Mouse (Mus musculus) brown adipose tissue, adult 24 weeks (tissue): ENCODE data around the gene Plscr1. TPM values are rescaled to one million over a fixed set of nuclear protein-coding genes. Genes with fewer than 3 reads are reported as not detected.

ENCODE experiments used
- H3K27ac ChIP-seq: fragments of 200-500 bp; replicated peaks from 2 replicates; pipeline ENCODE4 v1.5.1; 2012; ENCODE audit warnings: low read depth, mild to moderate bottlenecking, low read length
- H3K4me1 ChIP-seq: fragments of 200-500 bp; 2 replicates; pipeline ENCODE4 v1.6.1; 2012; ENCODE audit warnings: low read length, mixed read lengths; ENCODE audit not compliant: control insufficient read depth, insufficient read depth, insufficient read length
- H3K4me3 ChIP-seq: fragments of 200-500 bp; 2 replicates; pipeline ENCODE4 v1.5.1; 2012; ENCODE audit warnings: low read depth, mild to moderate bottlenecking, low read length, moderate library complexity; ENCODE audit not compliant: insufficient read depth
- polyA plus RNA-seq: library from polyadenylated mRNA; stranded (reverse); fragments of >200 nt; gene quantifications from 2 replicates; pipeline ENCODE4 v1.2.4, GENCODE M21; 2012; ENCODE audit not compliant: missing spikeins, insufficient read depth, insufficient read length

Plscr1 gene
- polyA plus RNA-seq, 1 experiment = 2.3 TPM

DNA sequence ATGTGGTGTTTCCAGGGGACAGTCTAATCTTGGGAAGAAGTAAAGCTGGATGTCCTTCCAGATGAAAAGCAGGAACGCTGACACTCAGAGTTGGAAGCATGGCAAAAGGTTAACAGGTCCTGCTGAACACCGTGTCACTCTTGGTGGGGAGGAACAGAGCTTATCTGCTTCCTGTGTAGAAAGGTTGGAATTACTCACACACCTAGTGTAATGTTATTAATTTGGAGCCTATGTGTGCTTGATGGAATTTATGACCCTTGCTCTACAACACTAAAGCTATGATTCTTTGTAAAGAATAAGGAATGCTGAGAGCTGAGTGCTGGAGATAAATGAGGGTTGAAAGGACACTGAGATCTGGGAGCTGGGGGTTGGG lies 19.7 kb upstream of the Plscr1 start:
- peaks cover 1% of the 10 kb centered on the region; the same call in 1 of the 2 replicates for H3K4me1 ChIP-seq
- H3K27ac ChIP-seq = no peak overlapping the region
- no peak overlapping the region for H3K4me3 ChIP-seq

DNA sequence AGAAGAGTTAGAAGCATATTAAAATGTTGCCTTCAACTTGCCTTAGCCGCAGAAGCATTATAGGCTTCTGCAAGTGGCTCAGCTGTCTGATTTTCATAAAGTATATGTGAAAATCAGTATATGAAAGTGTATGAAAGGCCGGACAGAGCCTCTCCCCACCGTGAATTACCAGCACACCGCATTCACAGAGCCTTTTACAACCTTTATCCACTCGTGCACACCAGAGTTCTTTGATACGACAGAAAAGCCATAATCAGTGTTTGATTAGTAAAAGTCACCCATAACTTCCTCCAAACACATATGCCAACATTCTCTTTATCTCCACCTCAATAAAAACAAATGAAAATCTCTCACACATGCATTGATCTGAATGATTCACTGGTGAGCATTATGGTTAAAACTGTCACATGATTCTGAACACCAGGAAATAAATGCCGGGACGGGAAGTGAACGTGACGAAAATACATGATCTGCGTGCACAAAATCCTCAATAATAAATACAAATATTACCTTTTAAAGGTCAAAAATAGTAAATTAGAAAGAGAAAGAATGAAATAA lies 14.6 kb upstream of the Plscr1 start:
- Histone ChIP-seq H3K4me1 (no peaks in the 10 kb centered on the region), H3K4me3 (no peak overlapping the region), H3K27ac (no peak overlapping the region)

DNA sequence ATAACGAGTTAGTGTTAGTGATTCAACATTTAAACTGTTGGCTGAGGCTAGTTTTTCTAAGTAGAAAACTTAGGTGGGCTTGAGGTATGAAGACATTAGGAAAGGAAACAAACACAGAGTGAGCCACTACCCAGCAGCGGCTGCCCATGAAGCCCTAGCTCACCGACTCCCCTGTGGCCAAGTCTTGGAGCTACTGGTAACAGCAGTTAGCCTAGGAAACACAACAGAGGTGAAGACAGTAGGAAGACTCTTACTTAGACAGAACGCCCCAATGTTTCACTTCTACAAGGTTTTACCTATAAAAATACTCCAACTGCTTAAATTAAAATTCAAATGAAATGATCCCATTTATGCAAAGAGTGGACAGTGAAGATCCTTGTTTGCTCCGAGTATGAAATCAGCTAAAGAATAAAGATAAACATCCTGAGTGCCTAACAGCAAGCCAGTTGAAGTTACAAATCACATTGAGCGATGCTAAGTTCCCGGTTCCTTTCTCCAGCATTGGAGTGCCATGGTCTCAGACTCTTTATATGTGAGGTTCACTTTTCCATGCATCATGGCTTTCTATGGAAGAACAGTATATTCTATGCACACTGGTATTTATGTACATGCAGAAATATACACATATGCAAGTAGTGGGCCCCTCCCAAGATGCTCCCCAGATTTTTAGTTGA lies 640 bp upstream of the Plscr1 start:
- H3K4me3 ChIP-seq = no peak overlapping the region
- no peaks in the 10 kb centered on the region for H3K4me1 ChIP-seq
- no peak overlapping the region for H3K27ac ChIP-seq

DNA sequence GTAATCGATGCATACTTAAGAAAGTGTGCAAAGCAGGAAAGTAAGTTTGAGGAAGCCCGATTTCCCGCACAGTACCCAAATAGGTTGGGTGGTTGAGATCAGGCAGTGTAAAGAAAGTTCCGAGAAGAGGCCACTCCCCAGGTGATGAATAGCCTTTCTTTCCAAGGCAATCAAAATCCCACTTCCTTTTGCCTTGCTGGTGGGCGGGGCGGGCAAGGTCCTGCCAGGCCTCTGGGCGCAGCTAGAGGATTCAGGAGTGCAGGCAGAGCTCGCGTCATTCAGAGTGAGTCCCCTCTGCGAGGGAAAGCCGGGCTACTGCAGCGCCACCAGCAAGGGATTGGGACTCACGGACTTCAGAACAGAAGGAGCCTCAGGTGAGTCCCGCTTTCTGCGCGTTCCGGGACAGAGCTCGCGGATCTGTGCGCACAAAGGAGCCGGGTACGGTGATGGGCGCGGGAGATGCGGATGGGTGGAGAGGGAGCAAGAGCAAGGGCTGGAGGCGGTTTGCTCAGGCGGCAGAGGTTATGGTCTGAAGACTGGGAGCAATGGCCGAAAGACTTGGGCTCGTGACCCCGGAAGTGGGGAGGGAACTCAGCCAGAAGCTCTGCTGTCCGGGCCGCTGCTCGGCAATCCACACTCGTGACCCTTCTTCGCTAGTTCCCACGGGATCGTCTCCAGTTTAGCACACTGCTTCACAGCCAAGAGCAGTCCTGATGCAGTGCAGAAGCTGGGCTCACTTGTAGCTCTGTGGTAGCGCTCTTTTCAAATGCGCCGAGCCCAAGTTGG lies 630 bp downstream of the Plscr1 start:
- peak overlapping the region; percentile 72 for H3K4me3 ChIP-seq
- H3K27ac ChIP-seq = peak overlapping the region; percentile 69
- H3K4me1 ChIP-seq = no peaks in the 10 kb centered on the region

DNA sequence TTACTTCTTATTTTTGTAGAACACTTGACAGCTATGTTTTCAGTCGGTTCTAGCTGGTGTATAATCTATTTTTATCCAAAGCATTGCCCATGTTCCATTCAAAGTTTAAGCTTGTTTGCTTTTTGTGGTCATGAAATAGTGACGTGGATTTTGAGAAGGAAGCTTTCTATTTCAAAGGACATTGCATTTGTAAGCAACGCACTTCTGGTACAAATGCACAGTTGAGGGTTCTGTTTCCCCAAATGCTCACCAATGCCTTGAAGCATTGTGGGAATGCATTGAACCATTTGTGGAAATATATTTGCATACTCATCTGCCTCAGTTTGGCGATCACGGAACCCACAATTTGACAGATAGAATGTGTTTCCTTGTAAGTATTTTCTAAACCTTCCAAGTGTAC lies 3.2 kb downstream of the Plscr1 start:
- Histone ChIP-seq H3K4me1 (no peaks in the 10 kb centered on the region), H3K27ac (no peak overlapping the region), H3K4me3 (no peak overlapping the region)

DNA sequence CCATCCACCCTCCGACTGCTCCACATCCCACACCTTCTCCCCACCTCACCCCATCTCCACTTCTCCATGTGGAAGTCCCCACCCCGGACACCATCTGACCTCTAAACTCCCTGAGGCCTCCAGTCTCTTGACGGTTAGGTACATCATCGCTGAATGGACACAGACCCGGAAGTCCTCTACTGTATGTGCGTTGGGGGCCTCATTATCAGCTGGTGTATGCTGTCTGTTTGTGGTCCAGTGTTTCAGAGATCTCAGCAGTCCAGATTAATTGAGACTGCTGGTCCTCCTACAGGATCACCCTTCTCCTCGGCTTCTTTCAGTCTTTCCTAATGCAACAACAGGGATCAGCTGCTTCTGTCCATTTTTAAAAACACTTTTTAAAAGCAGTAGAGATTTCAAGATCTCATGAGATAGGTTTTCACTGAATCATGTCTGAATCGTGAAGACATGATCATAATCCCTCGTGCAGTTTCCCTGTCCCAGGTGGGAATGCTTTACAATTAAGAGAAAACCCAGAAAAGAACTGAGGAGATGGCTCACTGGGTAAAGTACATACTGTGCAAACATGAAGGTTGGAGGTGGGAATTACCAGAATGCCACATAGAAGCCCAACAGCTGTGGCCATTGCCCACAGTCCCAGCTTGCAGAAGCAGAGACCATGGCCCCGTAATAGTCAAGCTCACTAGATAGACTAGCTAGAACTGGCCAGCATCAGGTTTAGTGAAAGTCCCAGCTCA lies 4.2 kb downstream of the Plscr1 start:
- no peak overlapping the region for H3K4me3 ChIP-seq
- no peak overlapping the region for H3K27ac ChIP-seq
- H3K4me1 ChIP-seq = no peaks in the 10 kb centered on the region

DNA sequence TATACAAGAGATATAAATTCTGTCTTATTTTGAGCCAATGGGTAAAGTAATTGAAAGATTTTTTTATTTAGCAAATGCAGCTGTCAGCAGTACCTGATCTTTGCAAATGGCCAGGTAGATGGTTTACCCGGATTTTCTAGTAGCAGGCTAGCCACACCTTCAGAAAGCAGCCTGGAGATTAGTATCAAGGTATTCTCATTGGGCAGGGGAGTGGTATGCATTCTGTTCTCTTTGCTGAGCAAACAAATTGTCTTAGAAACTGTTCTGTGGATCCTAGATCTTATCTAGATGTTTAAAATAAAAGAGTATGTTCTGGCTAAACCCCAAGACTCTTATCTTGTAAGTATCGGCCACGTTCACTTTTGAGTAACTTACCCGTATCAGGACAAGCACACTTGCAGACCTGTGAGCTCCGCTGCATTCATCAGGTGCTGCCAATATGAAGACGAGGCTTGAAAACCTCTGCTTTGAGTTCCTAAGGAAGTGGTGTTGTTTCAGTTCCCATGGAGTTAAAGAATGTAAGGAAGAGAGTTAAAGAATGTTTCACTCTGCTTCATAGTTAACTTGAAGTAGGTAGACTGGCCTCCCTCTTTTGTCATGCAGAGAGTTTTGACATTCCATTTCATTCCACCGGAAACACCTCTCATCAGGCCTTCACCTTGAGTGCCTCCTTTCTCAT lies 11.1 kb downstream of the Plscr1 start:
- no peak overlapping the region for H3K27ac ChIP-seq
- H3K4me3 ChIP-seq = no peak overlapping the region
- H3K4me1 ChIP-seq = peaks cover 3% of the 10 kb centered on the region; the same call in 1 of the 2 replicates

DNA sequence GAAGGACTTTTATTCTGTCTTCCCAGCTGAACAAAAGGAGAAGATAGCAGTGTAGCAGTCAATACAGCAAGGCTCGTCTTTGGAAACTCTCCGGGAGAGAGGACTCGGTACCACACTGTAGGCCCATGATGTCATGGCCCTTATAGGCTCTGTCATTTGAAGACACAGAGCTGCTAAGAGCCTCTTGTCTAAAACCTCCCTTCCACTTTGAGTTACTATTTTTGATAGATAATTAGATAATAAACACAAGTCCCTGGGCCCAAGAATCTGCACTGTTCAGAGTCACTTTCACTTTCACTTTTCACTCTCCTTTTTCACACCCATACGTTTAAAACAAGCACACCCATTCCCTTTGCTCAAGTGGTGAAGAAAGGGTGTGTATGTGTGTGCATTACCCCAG lies 16.2 kb downstream of the Plscr1 start:
- Histone ChIP-seq H3K4me1 (peaks cover 9% of the 10 kb centered on the region), H3K27ac (no peak overlapping the region), H3K4me3 (0 out of 2 replicates have a peak overlapping the region, but pooled peaks have one; percentile 4)

DNA sequence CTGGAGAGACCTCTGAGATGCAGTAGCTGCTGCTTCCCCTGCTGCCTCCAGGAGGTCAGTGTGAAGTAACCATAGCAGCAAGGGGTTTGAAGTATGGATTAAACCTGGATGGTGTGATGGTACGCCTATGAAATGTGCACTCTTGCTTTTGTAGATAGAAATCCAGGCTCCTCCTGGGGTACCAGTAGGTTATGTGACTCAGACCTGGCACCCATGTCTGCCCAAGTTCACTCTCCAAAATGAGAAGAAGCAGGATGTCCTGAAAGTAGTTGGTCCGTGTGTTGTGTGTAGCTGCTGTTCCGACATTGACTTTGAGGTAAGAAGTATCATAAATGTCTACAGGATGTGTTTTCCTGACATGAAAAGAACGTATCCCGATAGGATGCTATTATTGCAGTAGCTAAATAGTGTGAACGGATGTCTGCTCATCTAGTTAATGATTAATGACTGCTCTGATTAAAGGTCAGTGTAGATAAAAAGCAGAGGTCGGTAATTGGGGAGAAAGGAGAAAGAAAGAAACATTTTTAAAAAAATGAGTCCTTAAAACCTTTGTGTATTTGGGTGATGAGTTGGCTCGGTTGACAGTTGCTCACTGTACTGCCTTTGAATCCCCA lies 17.1 kb downstream of the Plscr1 start:
- Histone ChIP-seq H3K4me1 (peaks cover 12% of the 10 kb centered on the region), H3K27ac (no peak overlapping the region), H3K4me3 (no peak overlapping the region)

DNA sequence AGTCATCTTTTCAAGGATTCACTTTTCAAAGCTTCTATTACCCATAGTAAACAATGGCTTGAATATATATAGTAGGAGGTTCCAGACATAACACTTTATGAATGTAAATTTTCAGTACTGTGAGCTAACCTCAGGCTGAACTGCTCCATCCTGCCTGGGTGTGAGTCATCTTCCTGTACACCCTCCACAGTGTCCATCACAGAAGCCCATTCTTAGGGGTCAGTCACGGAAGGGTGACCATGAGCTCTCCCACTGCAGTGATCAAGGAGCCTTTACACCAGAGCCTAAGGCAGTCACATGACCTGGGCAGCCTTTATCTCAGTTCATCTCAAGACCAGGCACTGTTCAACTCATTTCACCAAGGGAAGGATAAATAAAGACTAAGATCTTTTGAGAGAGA lies 18.2 kb downstream of the Plscr1 start:
- Histone ChIP-seq H3K27ac (no peak overlapping the region), H3K4me3 (no peak overlapping the region), H3K4me1 (peaks cover 12% of the 10 kb centered on the region)

DNA sequence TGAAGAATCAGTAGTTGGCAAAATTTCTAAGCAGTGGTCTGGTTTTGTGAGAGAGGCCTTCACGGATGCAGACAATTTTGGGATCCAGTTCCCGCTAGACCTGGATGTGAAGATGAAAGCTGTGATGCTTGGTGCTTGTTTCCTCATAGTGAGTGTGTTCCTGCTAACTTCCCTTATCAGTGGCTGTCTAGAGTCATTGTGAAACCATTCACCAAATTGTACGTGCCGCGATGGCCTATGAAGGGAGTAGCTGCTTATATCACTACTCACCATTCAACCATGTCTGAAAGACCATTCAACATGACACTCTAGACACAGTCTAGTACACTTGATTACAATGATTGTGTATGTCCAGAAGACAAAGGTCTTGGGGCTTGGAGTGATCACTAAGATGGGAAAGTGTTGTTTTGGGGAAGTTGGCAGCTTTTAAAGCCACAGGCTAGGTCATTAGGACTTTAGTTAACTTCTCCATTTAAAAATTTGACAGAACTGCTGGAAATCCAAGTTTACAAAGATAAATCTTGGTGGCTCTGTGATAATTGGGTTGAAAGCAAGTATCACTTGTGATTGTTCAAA lies 20.4 kb downstream of the Plscr1 start:
- Histone ChIP-seq H3K27ac (no peak overlapping the region), H3K4me1 (peaks cover 14% of the 10 kb centered on the region), H3K4me3 (no peak overlapping the region)

DNA sequence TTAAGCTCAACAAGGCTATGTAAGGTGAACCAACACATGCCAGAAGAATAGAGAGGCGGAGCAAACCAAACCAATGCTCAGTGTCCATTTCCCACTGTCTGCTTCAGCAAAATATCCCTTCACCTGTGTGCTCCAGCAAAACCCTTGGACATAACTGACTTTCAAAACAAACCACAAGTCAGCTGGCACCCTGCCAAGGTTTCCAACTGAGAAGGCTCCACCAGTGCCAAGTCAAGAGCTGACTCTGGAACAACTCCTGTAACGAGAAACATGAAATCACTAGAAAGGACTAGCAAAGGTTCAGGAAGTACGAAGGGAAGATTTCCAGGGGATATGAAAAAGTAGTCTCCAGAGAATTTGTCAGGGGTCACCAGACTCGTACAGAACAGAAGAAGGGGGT lies 21.4 kb downstream of the Plscr1 start:
- H3K27ac ChIP-seq = no peak overlapping the region
- H3K4me1 ChIP-seq = peaks cover 14% of the 10 kb centered on the region

DNA sequence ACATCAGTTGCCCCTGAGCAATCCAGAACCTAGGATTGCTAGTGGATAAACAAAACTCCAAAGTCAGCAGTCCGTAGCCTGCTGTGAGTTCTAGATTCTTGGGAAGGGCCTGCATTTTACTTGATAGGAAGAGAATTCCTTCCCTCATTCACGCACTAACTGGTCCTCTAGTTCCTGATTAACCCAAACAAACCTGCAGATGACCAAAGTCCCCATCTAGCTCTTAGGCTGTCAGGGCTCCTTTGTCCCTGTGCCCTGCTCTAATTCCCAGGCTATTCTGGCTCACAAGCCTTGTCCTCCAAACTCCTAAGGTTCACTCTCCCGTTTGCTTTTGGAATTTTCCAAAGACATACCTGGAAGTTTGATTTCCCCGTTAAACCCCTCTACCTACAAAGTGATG lies 23.1 kb downstream of the Plscr1 start:
- no peak overlapping the region for H3K27ac ChIP-seq
- peaks cover 13% of the 10 kb centered on the region for H3K4me1 ChIP-seq

More for the DNA sequence above, 21.4 kb downstream of the Plscr1 start:
- no peak overlapping the region for H3K4me3 ChIP-seq

DNA sequence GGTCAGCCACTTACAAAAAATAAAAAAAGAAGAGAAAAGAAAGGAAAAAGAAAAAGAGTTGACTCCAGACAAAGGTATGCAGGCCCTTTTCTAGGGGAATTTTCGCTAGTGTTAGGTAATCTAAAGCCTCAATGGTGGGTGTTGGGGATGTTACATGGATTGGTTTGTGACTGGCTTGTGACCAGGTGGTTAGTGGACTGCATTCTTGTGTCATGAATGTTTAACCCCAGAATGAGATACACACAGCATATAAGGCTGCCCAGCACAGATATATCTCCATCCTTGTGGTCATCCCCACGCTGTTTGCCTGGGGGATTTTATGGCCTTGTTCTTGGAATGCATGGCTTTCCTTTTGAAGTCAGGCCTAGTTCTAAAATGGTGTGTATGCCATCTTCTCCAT lies 23.7 kb downstream of the Plscr1 start:
- Histone ChIP-seq H3K27ac (no peak overlapping the region), H3K4me1 (peaks cover 13% of the 10 kb centered on the region), H3K4me3 (no peak overlapping the region)

More for the DNA sequence above, 23.1 kb downstream of the Plscr1 start:
- no peak overlapping the region for H3K4me3 ChIP-seq
